Mouse (Mus musculus) mature B cell (primary cell): ENCODE data around the gene Cox17.

Experiments
- in situ Hi-C: fragments of 300-500 bp; cut with MboI; formaldehyde crosslinking; loops from 2 replicates; pipeline ENCODE4 v1.14.3; 2019

The Cox17 gene

DNA sequence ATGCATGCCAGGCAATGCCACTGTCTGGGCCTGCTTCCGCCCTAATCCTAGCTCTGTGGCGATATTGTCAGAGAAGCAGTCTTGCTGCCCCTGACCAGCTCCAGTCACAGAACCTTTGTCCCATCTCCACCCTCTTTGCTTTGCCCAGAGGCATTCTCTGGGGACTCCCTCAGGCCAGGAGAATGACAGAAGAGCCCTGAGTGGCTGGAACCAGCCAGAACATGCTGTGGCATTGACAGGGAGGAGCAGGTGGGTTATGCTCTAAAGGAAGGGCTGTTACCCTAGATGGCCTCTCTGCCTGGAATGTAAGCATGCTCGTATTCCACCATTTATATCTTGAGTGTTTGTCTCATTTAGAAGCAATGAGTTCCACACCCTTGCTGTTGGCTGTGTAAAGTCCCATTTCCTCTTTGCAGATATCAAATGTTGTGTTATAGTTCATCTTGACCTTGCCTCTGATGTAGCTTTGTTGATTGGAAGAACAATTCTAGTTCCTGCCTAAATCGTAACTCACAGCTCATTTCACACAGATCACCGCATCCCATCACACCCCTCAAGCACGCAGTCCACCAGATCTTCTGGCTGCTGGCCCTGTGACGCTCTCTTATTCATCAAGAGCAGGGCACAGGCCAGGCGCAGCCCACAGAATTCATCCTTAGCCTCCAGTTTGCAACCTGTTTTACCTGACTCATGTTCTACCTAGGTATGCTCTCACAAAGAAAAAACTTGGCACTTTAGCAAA, 24.0 kb downstream of the Cox17 start:
- in situ Hi-C loops, result no loop called here

DNA sequence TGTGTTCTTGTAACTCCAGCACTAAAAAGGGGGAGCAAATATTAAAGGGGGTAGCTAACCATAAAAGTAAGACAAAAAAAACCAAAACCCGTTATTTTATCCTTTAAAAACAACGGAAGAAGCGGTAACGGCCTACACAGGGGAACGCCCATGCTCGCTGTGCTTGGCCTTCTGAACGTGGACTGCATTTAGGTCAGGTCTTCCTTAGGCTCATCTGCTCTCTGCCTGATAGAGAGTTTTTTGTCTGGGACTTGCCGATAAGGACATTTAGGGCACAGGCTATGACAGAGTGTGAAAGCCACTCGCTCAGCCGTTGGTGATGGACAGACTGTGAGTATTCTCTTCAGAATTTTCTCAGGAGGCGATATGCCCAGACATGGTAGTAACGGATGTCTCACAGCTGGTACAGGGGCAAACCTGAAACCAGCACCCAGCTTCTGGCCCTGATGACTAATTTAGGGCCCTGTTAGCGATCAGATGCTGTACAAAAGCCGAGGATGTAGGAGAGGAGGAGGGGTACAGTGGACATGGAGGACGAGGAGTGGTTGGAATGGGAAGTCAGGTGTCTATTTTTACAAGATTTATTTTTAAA, 25.0 kb downstream of the Cox17 start:
- in situ Hi-C loops, result no loop called here

DNA sequence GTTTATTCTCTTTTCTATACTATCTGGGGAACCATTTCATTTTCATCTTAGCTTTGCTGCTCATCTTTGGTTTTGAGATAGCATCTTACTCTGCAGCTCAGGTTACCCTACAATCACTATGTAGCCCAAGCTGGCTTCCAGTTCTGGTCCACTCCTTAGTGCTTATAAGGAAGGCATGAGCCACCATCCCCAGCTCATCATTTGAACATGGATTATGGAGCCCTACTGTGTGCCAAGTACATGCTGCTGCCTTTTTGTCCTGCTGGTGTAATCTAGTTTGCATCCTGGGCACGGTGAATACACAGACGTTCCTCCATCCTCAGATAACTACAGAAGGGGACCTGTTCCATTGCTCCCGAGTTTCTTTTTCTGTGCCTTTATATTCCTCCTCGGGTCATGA, 26.1 kb downstream of the Cox17 start:
- in situ Hi-C loops, result no loop called here

DNA sequence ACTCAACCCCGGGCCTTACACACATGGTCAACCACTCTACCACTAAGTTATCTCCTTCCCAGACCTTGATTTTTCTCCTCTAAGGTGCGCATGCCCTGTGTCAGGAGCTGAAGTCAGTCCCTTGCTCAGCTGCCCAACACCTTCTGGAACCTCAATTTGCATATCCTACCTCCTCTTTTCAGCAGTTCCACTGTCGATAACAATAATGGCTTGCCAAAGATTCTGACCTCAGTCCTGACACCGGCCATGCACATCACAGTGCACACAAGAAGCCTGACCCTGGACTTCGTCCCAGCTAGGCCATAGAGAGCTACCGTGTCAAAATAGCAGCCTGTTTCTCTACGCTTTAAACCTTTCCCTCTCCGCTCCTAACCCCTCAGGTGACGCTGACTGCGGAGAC, 26.6 kb downstream of the Cox17 start:
- in situ Hi-C loops, result no loop called here

DNA sequence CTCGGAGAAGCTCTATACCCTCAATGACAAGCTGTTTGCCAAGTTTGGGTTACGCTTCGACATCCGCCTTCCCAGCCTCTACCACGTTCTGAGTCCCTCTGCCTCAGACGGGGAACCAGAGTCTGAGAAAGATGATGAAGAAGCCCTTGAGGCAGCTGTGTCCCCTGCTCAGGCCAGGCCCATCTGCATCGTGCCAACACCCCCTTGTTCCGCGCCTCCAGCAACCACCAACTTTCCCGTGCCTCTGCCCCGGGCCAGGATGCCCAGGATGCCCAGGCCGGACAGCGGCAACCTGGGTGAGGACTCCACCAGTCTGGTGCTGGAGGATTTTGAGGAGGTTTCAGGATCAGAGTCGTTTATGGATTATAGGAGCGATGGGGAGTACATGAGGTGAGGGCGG, 27.1 kb downstream of the Cox17 start:
- in situ Hi-C loops, result no loop called here

DNA sequence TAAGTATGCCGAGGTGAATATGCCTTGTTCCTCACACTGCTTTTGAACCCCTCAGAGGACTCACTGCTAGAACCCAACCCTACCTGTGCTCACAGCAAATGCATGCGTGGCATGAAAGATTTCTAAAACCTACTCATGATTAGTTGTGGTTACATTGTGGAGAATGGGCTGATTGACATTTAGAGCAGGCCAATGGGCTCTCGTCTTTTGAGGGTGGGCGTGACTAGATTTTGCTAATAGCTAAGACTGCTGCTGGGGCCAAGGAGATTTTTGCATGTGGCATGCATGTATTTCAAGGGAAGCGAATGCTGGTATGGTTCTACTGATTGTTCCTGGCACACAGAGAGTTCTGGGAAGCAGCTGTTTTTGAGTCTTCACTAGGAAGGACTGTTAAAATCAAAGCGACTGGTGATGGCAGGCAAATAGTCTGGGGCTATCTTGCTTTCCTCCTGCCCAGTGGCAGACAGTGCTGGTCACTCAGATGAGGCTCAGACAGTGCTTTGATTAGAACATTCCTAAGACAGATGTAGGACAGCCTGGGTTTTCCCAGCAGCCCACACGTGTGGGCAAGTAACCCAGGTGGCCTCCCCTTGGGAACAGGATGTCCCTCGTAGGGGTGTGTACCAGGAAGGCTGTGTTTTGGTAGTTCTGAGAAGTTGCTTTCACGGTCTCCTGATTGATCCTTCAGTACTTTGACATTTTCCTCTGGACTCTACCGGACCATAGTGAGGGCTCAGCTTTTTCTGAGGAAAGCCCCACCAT, 27.8 kb downstream of the Cox17 start:
- in situ Hi-C loops, result no loop called here

DNA sequence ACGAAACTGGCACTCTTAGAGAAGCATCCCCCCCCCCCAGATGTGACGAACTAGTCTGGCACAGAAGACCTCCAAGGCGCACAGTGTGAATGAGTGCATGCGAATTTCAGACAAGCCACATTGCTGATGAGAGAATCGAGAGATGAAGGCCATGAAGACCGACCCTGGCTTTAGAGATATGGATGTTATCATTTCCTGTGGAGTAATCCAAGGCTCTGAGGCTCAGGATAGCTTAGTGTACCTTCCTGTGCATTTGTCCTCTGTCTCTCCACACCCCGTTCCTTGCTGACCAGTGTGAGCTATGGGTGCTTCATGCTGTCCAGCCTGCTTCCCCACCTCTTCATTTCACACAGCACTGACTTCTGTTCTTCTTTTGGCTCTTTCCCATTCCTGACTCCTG, 28.4 kb downstream of the Cox17 start:
- in situ Hi-C loops, result no loop called here

DNA sequence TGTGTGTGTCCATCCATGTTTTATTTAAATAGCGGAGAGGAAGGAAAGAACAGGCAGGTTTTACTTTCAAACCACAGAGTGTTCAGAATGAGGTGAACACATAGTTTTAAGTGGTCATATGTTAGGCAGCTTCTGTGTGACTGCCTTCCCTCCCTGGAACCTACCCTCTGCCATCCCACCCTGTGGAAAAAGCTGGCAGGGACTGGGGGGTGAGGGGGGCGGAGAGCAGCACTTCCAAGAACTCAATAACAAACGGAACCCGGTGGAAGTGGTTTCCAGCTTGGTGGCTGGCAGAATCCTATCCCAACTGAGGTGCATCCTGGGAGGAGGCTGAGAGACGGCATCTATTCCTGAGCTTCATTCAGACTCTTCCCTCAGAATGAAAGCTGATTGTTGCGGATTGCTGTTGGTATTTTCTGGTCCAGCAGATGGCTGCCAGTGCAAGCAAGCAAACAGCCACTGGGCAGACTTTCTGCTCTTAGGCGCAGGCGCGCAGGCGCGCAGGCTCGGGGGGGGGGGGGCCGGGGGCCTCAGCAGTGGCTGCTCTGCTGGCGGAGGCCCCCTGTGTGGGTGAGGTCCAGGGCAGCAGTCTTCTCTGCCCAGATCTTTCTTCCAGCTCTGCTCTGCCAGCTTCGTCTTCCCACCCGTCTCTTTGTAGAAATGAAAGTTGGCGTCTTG, 29.5 kb downstream of the Cox17 start:
- in situ Hi-C loops, result no loop called here

DNA sequence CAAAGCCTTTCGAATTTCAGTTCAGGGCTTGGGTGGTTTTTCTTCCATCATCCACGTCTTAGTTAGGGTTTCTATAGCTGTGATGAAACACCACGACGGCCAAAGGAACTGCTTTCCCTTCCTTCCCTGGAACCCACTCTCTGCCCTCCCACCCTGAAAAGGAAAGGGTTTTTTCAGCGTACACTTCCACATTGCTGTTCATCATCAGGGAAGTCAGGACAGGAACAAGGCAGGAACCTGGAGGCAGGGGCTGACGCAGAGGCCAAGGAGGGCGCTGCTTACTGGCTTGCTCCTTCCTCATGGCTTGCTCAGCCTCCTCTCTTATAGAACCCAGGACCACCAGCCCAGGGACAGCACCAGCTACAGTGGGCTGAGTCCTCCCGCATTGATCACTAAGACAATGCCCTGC, 30.1 kb downstream of the Cox17 start:
- in situ Hi-C loops, result no loop called here

DNA sequence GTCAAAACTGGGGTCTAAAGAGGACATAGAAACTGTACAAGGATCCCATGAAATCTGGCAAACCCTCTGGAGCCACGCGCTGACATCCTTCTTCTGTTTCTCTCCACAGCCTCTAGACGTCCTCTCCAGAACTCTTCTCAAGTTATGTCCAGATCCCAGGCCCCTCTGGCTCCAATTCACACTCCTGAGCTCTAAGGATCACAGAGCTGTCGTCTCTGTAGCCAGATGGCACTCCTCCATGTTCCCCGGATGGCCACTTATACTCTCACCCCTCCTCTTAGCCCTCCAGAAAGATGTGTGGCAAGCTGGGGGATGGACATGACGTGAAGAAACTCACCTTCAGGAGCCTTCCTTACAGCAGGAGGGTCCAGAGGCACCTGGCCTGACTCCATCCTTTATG, 30.8 kb downstream of the Cox17 start:
- in situ Hi-C loops, result no loop called here

DNA sequence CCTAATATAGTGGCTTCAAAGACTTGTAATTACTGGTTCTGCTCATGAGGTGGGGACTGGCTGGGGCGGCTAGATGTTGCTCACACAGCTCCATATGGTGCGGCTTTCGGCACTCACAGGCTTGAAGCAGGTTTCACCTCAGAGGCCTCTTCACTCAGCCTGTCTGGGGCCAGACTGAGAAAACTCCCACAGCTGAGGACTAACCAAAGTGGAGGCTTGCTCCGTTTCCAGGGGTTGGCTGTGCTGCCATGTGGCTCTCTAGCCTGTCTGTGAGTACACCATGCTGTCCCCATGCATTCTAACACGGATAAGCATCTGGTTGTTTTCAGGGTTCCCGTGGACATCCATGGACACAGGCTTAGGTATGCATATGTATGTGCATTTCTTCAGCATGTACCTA, 31.8 kb downstream of the Cox17 start:
- in situ Hi-C loops, result no loop called here

DNA sequence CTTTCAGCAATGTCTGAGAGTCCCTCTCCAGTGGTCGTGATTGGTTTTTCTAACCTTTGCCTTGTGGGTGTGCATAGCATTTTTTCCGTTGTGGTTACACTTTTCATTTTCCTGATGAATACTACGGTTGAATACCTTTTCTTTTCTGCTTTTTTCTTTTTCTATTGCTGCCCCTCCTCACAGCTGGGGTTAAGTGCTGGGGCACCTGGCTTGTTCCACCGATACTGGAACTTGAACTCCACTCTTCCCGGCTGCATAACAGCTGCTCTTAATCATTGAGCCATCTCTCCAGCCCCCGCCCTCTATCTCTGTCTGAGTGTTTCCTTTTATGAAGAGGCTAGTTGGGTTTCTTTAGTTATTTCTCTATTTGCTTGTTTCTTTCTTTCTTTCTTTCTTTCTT, 32.3 kb downstream of the Cox17 start:
- in situ Hi-C loops, result no loop called here

DNA sequence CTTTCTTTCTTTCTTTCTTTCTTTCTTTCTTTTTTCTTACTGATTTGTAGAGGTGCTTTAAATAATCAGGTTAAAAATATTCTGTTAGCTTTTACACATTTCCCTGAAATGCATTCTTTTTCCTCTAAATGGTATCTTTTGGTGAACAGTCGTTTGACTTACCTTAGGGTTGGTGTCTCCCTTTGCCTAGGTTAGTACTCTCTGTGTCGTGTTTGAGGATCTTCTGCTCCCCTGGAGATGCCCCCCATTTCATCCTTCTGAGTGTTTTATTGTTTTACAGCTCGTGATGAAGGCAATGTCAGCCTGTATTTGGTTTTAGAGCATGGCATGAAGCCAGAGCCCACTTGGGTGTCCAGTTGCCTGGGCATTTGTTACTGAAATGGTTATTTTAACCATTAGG, 32.7 kb downstream of the Cox17 start:
- in situ Hi-C loops, result no loop called here

DNA sequence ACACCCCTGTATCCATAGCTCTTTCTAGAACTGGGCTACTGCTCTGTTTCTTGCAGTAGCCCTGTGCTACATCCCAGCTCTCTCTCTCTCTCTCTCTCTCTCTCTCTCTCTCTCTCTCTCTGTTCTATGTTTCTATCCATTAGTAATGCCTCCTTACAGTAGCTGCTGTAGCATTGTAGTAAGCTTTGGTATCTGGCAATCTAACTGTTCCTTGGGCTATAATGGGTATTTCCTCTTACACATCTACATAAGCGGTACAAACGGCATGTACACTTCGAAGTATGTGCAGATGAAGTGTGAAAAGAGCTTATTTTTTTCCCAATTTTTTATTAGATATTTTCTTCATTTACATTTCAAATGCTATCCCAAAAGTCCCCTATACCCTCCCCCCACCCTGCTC, 33.1 kb downstream of the Cox17 start:
- in situ Hi-C loops, result no loop called here

DNA sequence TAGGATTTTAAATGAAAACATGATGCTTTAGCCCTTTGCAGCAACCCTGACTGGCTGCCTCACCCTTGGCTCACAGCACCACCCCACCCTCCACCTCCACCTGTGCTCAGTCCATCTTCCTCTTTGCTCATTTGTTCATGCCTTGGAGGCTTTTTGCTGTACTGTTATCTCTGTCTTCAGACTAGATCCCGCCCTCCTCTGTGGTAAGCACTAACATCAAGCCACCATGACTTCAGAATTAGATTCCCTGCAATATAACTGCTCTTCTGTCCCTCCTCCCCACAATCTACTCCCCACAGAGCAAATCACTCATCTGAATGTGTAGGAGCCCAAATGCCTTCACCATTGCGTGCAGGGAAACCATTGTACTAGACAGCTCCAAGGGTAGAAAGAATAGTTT, 36.9 kb downstream of the Cox17 start:
- in situ Hi-C loops, result no loop called here

DNA sequence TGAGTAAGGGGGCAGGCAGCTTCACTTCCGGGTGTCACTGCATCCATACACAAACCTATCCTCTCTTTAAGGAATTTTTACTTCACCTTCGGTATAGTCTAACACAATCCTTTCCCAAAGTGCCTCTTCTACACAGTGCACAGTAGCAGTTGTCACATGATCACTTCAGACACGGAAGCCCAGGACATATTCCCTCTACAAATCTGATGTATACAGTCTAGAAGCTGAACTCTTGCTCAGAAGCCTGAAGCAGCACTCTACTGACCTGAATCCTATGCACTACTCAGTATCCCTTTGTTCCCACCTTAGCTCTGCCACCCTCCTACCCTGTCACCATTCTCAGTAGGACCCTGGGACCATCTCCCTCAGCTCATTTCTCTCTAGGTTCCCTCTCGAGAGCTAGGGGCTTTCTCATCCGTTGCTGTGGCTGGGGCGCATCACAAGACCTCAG, 38.4 kb downstream of the Cox17 start:
- in situ Hi-C loops, result no loop called here

DNA sequence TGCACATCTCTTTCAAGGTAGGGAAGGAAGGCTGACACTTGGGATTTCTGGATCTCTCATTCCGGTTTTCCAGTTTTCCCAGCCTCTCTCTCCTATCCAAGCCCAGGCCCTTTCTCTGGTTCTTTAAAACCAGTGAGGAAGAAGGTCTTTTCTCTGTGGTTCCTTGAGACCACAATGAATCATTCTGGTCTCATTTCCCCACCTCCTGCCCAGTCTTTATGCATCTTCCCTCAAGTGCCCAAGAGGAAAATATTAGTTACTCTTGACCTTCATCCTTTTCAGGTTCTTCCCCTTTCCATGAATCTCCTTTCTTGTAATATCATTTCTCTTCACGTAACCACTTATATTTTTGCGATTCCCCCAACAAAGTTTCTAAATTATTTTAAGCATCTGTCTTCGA, 38.9 kb downstream of the Cox17 start:
- in situ Hi-C loops, result no loop called here

DNA sequence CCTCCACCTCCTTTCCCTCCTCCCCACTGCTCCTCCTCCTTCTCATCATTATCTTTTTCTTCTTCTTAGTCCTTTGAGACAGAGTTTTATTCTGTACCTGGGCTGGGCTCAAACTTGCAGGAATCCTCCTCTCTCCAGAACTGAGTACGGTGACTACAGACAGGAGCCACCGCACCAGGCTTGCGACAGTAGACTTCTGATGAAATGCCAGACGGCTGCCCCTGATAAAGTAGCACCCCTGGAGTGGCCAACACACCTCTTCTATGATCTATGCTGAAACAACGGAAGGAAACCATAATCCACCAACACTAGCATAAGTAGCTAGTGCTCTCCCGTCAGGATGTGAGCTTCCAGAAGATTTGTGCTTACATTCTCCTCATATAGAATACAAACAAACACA, 40.6 kb downstream of the Cox17 start:
- in situ Hi-C loops, result no loop called here

DNA sequence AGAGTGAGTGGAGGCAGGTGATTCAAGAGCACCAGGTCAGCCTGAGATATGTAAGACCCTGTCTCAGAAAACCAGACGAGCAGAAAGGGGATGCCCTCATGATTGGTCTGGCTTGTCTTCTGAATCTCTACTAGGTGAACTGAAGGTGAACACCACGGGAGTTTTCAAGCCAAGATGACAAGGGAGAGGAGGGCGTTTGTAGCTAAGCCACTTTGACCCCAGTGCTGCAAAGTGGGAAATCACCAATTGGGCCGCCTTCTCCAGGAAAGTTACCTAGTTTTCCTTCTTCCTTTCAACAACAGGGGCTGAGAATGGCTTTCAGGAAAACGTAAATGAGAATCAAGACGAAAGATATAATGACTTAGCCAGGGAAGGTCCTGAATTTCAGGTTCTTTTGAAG, 42.0 kb downstream of the Cox17 start:
- in situ Hi-C loops, result no loop called here

DNA sequence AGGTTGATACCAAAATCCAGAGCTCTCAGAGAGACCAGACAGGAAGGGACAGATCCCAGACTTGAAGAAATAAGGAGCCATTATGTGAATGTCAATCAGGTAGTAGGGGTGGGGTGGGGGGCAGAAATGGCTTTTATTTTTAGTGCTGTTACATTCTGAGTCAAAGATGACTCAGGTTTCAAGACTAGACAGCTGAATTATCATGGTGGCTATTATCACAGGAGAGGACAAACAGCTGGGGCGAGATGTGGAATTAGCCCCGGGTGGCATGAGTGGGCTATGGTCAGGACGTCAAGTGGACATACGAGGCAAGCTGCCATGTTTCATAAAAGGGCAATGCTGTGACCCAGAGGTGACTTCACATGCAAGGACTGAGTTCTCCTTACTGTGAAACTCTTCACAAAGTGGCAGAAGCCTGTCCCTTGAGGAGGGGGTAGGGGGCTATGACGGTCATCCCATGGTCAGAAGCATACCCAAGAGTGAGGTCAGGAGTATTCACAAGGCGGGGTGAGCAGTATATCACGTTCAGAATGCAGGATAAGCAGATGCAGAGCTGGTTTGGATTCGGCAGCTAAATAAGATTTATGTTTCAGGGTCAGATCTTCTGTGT, 42.6 kb downstream of the Cox17 start:
- in situ Hi-C loops, result no loop called here

DNA sequence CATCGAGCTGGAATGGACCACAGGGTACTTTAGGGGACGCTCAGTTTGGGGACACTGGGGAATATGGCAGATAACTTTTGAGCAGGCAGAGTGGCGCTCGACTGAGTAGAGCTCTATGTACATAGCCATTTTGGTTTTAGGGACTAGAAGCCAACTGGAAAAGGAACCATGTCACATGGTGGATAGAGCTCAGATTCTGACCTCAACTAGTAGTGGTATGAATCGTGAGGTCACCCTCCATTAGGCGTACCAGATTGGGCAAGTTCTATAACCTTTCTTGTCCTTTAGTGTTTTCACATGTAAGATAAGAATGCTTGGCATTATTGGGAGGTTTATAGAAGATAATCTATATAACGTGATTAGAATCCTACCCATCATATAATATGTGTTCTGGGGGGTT, 43.5 kb downstream of the Cox17 start:
- in situ Hi-C loops, result no loop called here
